Mouse (Mus musculus): Measurements from ENCODE around the gene Fancd2os.

GRCm38 (mm10) chr6:113603993-113604392 lies 3.5 kb upstream of the Fancd2os start:
- TF ChIP-seq CTCF (IDR thresholded peaks at IDR 0.05; ENCODE audit: low read depth): no peak
- no peak for TF ChIP-seq EP300 (IDR thresholded peaks at IDR 0.05; ENCODE audit: low read depth)
